Mouse (Mus musculus) heart, adult 18-20 months (tissue): ENCODE results near the gene St6galnac4. TPM values are rescaled to one million over a fixed set of nuclear protein-coding genes. Genes with fewer than 3 reads are reported as not detected.

ENCODE experiments used
- DNase-seq, 2 experiments: peaks; one replicate each; pipeline ENCODE4 v3.0.0; 2021 to 2022; ENCODE audit warnings: mixed read lengths in 1 of 2
- long read RNA-seq, 2 experiments: library from polyadenylated mRNA; stranded (forward); transcript quantifications; one replicate each; pipeline ENCODE4 v2.0.0; 2021
- total RNA-seq, 2 experiments: library from RNA; stranded (reverse); gene quantifications; 2 replicates each; pipeline ENCODE4 v1.2.3; 2021

The St6galnac4 gene
- 10 to 100 TPM; 14.7 to 16.1 TPM for total RNA-seq
- long read RNA-seq, experiment 1, transcript St6galnac4-201 (6 exons, 3,626 nt): major isoform, 14 of 25 reads
- long read RNA-seq, experiment 1, transcript St6galnac4-204 (5 exons, 2,826 nt): minor isoform, 10 of 25 reads
- long read RNA-seq, experiment 1, partial matches to known transcripts: 0 of 25 reads
- long read RNA-seq, experiment 1, other reads (novel, unspliced or antisense): 1 of 25 reads
- long read RNA-seq, experiment 2, partial matches to known transcripts: 3 of 9 reads
- long read RNA-seq, experiment 2, other reads (novel, unspliced or antisense): 0 of 9 reads

DNA sequence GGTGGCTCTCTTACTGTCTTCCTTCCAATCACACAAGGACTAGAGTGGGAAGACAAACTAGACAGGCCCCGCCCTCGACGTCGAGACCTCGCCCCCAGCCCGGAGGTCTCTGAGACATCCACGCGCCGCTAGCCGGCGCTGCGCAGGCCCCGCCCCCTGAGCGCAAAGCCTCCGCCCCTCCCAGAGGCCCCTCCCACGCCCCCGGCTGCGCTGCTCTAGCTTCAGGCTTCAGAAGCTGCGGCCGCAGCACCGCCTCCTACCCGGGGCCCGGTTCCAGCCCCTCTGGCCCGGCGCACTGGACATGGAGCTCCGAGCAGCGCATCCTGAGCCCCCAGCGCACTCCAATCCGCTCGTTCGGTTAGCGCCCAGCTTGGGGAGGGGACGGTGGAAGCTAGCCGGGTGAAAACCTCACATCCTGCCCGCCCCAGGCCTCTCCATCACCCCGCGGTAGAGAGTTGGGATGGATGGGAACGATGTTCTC is at the start of gene St6galnac4:
Gene St6galnac4 (plus strand): TSS at position 225 of the 481 bp plus-strand sequence.
- DNase-seq: peak; percentile 91 to 95

GRCm38 (mm10) chr2:32537360-32537905 is 49.5 kb upstream of the St6galnac4 start:
- peak in 1 of 2 experiments; percentile 28 for DNase-seq

DNA sequence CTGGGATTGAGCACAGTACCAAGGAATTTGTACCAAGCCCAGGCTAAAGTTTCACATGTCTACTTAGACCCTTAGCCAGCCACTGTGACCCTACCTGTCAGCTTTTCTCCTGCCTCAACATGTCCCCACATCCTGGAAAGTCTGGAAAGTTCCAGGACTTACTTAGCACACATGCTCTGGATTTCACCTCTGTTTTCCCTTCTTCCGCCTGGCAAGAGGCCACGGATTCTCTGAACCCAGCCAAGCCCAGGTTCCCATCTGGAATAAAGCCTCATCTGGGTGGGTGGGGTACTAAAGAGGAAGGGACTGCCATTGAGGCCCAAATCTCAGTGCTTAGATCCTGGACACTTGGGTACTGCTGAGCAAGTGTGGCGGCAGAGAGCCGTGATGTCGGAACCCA is 49.0 kb upstream of the St6galnac4 start:
- DNase-seq: peak; percentile 56 to 77

DNA sequence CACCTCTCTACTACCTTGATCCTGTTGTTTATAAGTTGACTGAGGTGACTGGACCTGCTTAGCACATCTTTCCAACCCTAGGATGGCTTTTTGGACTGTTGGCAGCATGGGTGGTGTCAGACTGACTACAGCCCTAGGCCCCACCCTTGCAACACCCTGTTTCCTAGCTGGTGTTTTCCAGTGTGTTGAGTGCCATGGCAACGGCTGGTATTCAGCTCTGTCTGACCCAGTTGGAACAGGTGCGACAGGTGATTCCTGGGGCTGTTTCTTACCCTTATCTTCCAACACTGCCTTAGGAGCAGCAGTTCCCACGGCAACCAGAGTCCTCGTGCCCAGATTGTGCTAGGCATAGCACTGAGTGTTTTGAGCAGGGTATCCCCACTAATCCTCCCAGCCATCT is 48.4 kb upstream of the St6galnac4 start:
- DNase-seq: no peak

- no peak for DNase-seq
Observed at GRCm38 (mm10) chr2:32539452-32539981, 47.4 kb upstream of the St6galnac4 start.

DNA sequence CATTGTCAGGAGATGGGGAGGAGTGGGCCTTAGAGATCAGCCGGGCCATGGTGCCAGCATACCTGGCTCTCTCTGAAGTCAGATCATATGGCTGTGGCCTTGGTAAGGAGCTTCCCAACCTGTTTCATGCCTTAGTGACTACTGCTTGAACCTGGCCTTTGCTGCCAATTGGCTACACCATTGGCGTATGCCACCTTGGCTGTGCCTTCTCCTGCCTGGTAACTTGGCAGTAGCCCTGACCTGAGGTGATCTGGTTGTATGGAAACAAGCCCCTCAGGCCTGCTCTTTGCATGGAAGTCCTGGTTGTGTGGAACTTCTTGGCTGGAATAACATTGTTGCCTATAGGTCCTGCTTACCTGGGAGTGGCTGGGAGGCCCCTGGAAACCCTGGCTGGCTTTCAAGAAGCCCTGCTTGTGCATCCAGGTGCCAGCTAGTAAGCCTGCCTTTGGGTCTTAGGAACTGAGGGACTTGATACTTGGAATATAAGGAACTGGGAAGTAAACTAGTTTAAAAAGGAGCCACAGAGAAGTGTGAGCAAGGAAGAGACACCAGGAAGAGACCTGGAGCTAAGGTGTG is 45.5 kb upstream of the St6galnac4 start:
- DNase-seq: no peak

DNA sequence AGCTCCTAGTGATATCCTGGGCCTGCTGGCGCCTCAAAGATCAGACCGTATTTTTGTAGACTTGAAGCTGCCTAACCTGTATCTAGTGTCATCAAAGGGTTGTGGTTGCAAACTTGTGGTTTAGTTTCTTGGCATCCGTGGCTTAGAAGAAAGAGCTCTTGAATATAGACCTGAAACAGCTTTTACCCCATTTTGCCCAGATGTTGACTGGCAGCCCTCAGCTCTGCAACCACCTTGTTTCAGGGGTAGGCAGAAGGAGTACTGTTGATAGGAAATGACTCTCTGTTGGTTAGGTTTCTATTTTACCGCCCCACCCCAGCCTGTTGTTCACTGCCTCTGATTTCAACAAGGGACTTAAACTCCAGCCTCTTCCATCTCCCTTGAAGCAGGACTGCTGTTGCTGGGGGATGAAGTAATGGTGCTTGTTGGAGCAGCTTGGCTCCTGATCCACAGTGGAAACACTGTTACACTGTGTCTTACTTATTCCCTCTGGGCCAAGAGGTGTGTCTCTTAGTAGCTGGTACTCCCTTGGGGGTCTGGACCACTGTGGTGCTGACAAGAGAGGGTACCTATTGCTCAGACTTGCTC is 44.8 kb upstream of the St6galnac4 start:
- no peak for DNase-seq

GRCm38 (mm10) chr2:32543031-32543449 is 43.9 kb upstream of the St6galnac4 start:
- DNase-seq: no peak

DNA sequence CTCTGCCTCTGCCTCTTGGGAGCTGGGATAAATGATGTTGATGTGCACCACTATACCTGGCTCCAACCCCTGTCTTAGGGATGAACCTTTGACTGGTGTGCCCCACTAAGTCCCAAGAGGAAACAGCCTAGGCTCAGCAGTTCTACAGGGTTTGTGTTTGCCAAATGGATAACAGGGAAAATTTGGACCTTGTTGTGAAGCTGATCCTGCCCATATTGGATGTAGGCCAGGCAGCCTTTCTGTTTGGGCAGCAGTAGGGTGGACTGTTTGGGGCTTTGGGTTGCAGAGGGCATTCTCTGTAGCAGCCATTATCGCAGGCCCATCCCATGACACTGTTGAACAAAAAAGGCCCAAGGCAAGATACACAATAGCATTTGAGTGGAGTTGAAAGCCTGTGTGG is 39.9 kb upstream of the St6galnac4 start:
- no peak for DNase-seq

DNA sequence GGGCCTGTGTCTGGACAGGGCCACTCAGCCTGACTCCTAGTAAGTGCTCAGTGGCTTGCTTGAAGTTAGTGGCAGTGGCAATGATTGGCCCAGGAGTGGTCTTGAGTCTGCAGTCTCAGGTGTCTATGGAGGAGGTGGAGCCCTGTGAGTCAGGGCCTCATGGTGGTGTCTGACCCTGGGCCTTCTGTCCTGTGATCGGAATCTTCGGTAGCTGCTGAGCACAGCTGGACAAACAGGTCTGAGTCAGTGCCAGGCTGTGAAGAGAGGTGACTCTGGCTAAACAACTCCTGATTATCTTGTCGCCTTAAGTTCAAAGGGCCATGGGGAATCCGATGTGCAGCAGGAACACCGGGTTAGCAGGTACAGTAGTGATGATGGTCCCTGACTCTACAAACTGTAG is 39.5 kb upstream of the St6galnac4 start:
- DNase-seq: no peak

- DNase-seq: peak; percentile 74 to 77
Observed at GRCm38 (mm10) chr2:32547964-32548739, 38.7 kb upstream of the St6galnac4 start.

- DNase-seq: no peak
Observed at GRCm38 (mm10) chr2:32549171-32549570, 37.7 kb upstream of the St6galnac4 start.

- peak; percentile 84 to 89 for DNase-seq
Observed at GRCm38 (mm10) chr2:32549764-32550163, 37.1 kb upstream of the St6galnac4 start.

DNA sequence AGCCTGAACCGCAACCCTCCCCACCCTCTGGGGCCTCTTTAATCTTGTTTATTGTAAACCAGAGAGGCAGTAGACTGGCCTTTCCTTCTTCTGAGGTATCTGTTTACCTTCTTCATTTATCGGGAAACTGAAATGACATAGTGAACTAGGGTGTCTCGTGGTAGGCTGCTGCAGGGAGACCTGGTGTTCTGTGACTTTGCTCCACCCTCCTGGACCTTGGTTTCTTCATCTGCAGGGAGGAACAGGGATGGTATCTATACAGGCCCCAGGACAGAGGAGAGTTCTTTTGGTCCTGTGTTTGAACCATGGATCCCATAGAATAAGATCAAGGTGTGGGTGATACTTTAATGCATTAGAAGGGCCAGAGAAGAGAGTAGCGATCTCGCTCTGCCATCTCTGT is 35.7 kb upstream of the St6galnac4 start:
- no peak for DNase-seq

- DNase-seq: no peak
Observed at GRCm38 (mm10) chr2:32553592-32554148, 33.2 kb upstream of the St6galnac4 start.

DNA sequence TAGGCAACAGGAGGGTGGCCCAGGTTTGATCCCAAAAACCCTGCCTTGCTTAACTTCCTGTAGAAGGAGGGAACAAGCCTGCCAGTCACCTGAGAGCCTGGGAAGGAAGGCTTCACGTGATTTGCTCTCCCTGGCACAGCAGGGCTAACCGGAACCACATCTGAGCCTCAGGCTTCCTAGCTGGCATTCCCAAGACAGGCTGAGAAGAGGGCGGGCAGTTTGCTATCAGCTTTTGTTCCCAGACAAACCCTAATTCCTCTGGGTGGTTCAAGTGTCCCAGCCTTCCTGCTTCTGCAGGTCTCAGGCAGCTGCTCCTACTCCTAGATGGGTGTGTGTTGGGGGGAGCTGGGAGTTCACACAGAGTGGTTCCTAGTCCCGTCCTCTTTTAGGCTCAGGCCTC is 31.4 kb upstream of the St6galnac4 start:
- no peak for DNase-seq

DNA sequence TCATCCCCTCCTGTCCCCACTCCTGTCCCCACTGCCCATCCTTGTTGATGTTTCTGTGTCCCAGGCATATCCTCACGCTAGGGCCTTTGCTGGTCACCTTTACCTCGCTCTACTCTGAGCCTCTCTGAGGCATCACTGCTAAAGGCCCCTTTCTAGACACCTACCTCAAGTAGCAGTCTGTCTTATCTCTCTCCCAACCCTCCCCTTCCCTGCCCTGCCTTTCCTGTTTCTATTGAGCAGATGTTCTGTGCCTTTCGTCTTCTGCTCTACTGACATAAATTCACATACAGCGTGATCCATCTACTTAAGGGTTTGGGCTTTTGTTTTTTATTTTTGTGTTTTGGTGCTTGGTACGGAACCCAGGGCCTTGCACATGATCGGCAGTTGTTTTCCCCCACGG is 30.9 kb upstream of the St6galnac4 start:
- DNase-seq: no peak

GRCm38 (mm10) chr2:32559570-32559969 is 27.3 kb upstream of the St6galnac4 start:
- no peak for DNase-seq

GRCm38 (mm10) chr2:32566536-32567063 is 20.3 kb upstream of the St6galnac4 start:
- peak; percentile 79 to 84 for DNase-seq

DNA sequence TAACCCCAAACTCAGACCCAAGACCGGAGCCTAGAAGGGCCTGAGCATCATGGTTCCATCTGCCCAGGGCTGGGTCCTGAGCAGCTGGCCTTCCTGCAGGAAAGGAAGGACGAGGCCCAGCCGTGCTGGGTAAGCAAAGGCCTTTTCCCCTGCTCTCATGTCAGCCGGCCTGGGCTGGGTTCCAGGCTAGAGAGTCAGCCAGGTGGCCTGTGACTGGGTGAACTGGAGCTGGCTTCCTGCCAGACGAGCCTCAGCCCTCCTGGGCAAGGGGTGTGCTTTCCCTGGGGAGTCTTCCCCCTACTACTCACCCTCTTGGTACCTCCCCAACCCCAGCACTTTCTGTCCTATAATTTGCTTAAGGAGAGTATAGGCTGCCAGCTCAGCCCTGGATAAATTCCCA is 18.7 kb upstream of the St6galnac4 start:
- DNase-seq: peak in 1 of 2 experiments; percentile 33

GRCm38 (mm10) chr2:32568941-32569340 is 18.0 kb upstream of the St6galnac4 start:
- peak in 1 of 2 experiments; percentile 32 for DNase-seq
